Mouse (Mus musculus) cerebellum, adult 2 months (tissue): ENCODE data around the gene Cdk18.

Source experiments
- CTCF ChIP-seq: fragments of 200-500 bp; IDR thresholded peaks from 2 replicates; pipeline ENCODE4 v1.5.1; 2011; ENCODE audit warnings: low read depth, mild to moderate bottlenecking, control low read depth, low read length, moderate library complexity, borderline replicate concordance; ENCODE audit not compliant: insufficient read depth
- POLR2A ChIP-seq: fragments of 200-500 bp; IDR thresholded peaks from 2 replicates; pipeline ENCODE4 v1.6.1; 2011; ENCODE audit warnings: low read length, control low read depth, borderline replicate concordance; ENCODE audit not compliant: insufficient read depth

DNA sequence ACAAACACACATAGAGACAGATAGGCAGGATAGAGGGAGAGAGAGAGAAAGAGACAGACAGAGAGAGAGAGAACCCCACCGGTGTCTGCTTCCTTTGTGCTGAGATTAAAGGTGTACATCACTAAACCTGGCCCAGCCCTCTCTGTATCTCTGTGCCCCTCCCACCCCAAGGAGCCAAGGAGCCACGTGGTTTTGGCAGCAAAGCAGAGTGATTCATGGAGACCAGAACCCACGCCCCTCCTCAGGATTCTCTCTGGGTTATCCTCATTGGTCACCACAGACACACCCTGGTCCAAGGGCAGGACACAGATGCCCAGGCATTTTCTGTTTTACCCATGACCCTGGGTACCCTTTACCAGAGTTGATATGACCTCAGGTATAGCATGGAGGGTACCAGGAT lies 26.4 kb downstream of the Cdk18 start:
- TF ChIP-seq CTCF (no peak), POLR2A (no peak)
